Mouse (Mus musculus) layer of hippocampus, adult 9-10 months (tissue): ENCODE results near the gene Dnal4.

ENCODE experiments used
- DNase-seq: peaks from one replicate; pipeline ENCODE4 v3.0.0; 2022; ENCODE audit warnings: low spot score

Dnal4 gene

DNA sequence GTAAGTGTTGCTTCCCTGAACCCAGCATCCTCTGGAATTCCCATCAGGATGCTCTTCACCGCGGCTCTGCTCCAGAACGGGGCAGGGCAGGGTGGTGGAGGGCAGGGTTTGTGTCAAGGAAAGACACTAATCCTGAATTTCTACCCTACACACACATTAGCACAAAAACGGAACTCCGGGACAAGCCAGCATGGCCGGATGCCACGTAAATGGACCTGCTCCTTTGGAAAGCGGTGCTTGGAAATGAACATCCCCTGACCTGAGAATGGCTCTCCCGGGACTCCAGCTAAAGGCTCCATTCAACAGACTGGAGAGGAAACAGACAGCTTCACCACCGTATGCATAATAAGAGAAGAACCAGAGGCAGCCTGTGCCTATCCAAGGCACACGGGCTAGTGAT is 23.1 kb upstream of the Dnal4 start:
- no peak for DNase-seq

GRCm38 (mm10) chr15:79798591-79798990 is 20.9 kb upstream of the Dnal4 start:
- no peak for DNase-seq

- no peak for DNase-seq
These were observed 20.0 kb upstream of the Dnal4 start for GRCm38 (mm10) chr15:79797680-79798079.

DNA sequence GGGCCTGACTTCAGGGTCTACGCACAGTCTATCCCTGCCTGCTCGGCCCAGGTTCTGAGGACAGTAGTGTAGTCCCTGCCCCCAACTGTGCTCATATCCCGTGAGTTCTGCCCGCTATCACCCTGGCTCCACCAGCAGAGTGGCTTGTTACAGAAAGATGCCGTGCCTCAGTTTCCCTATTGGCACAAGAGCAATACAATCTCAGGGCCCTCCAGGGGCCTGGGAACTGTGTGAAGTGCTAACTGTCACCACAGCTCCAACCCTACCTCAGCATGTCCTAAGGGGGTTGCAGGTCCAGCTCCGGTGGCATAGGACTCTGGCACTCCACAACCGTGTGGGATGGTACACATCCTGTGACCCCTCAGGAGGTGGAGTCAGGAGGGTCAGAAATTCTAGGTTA is 19.4 kb upstream of the Dnal4 start:
- DNase-seq = no peak

- no peak for DNase-seq
These were observed 18.6 kb upstream of the Dnal4 start for GRCm38 (mm10) chr15:79796256-79796655.

GRCm38 (mm10) chr15:79794173-79794572 is 16.5 kb upstream of the Dnal4 start:
- DNase-seq = no peak

- no peak for DNase-seq
These were observed 15.4 kb upstream of the Dnal4 start for GRCm38 (mm10) chr15:79793076-79793475.

- DNase-seq = no peak
These were observed 14.8 kb upstream of the Dnal4 start for GRCm38 (mm10) chr15:79792455-79792854.

GRCm38 (mm10) chr15:79791502-79791901 is 13.9 kb upstream of the Dnal4 start:
- DNase-seq = no peak

DNA sequence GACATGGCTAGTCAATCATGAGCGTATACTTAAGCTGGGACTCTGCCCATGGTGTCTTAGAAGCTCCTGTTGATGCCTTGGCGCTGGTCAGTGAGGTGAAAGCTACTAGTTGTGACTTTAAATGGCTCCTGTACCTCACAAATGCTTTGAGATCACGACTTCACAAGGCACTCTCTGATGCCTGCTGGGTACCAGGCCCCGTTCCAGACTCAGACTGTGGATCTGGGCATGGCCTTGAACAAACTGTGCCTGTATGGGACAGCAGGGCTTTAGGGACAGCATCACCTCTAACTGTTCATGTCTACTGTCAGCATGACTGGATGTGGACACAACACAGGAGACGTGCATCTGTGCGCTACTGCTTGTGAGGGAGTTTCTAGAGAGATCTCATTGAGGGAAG is 13.3 kb upstream of the Dnal4 start:
- DNase-seq = no peak

DNA sequence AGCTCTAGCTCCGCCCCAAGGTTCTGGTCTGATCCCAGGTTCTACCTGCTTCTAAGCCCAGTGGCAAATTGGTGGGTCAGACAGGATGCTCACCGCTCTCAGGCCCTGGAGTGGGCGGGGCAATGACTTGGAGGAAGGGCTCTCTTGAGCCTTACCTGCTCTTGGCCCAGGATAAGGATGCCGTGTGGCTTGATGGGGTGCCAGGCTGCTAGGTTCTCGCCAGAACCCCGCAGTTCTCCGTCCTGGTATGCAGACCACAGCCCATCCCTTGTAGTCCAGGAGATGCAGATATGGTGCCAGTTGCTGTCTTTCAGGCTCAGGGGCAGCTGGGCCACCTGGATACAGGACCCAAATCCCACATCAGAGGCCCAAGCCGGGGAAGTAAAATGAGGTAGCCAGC is 12.5 kb upstream of the Dnal4 start:
- DNase-seq = no peak

GRCm38 (mm10) chr15:79787815-79788214 is 10.2 kb upstream of the Dnal4 start:
- no peak for DNase-seq

- no peak for DNase-seq
These were observed 7.4 kb upstream of the Dnal4 start for GRCm38 (mm10) chr15:79785056-79785455.

DNA sequence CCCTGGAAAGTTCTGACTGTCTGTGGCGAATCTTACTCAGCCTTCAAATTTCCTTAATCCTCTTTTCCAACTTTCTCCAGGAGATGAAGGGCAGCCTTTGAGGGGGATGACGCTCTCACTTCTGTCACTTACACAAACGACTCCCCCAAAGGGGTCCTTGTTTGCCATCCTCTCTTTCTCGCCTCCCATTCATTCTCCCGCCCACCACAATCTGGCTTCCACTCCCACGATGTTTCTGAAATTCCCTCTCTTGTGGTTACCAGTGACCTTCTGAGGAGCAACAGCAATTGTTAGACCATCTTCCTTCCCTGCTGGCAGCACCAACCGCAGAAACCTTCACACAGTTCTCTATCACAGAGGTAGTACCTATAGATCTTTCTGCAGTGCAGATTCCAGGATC is 2.0 kb downstream of the Dnal4 start:
- no peak for DNase-seq

DNA sequence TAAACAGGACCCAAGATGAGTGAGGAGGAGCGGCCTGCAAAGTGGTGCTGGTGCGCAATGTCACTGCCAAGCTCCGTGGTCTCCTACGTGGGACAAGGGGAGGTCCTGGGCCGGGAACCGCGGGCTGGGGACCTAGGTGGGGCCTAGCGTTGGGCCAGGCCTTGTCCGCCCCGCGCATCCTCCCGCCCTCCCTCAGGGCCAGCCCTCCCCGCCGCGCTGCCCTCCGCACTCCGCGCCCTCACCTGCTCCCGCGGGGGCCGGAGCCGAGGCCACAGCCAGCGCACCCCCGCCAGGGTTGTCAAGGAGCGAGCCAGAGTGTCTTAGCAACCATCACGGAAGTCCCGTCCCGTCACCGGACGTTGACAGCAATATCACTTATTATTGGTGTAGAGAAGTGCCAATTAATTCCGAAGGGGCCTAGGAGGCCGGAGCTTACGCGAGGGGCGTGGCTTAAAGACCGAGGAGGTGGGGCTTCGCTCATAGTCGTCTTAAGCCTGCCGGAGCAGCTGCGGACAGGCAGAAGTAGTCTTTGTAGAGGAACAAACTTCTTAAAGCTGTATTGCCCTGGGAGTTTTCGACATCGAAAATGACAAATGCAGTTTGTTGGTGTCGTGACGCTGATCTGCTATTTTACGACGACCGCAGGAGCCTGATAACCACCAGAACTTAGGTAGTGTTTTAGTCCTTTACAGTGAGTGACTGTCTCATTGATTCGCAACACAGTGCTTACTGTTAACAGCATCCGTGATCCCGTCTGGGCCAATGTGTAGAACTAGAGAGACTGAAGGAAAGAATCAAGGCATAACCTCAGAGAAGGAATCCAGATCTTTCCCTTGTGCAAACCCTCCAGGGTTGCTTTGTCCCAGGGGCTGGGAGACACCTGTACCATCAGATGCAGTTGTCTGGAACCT is 3.3 kb downstream of the Dnal4 start:
- DNase-seq = peak; percentile 96

DNA sequence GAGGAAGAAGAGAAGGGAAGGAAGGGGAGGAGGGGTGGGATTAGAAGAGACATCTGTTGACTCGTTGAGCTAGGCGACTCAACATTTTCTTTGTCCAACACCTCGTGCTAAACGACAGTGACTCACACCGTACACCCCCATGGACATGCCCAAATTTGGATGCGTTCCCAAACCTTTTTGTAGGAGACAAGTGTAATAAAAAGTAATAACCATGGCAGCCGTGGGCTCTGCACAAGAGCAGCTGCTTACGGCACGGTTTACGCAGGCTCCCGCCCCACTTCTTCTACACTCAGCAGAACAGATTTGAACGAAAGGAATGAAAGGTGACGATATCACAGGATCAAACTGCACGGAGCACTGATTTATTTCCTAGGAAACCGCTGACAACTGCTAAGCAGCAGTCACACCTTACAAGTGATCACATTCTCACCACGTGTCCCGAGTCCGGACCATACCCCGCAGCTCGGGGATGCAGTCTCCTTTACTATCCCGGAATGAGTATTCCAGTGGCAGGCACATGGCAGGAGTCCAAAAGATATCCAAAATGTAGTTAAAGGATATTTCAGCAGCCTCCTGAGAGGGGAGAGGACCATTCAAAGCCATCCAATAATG is 6.9 kb downstream of the Dnal4 start:
- DNase-seq = no peak

DNA sequence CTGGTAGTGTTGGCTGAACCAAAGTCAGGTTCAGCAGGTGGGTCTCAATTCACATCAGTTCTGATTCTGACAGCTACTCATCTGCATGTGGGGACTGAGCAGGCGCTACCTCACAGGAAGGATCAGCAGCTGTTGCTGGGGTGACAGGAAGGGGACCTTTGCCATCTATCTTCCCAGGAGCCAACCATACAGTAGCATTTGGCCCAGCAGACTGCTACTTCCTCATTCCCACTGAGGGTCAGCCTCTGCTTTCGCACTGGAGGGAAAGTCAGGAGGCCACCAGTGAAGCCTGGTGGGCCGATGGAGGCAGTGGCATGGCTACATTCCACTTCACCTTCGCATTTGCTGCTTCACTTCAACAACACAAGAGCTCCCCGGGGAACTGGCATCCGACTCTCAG is 9.3 kb downstream of the Dnal4 start:
- DNase-seq = no peak

- DNase-seq = no peak
These were observed 10.2 kb downstream of the Dnal4 start for GRCm38 (mm10) chr15:79767327-79767961.

GRCm38 (mm10) chr15:79766586-79767071 is 11.0 kb downstream of the Dnal4 start:
- DNase-seq = no peak

- DNase-seq = no peak
These were observed 11.5 kb downstream of the Dnal4 start for GRCm38 (mm10) chr15:79766168-79766567.

DNA sequence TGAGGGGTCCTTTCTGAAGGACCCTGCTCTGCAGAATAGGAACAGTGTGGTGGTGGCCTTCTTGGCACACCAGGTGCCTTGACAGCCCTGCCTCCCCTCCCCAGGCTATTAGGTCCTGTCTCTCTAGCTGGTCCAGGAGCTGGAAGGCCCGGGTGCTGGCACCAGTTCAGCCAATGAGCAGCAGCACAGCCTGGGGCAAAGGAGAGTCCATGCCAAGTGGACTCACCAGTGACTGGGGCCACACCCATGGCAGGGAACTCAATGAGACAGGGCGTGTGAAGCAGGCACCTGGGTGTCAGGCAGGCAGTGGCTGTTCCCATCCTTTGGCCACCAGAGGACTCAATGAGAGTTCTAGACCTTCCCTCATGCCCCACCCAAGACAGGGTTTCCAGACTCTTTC is 12.3 kb downstream of the Dnal4 start:
- no peak for DNase-seq

GRCm38 (mm10) chr15:79764539-79765267 is 12.9 kb downstream of the Dnal4 start:
- DNase-seq = peak; percentile 48
